In the genomic region with DNA sequence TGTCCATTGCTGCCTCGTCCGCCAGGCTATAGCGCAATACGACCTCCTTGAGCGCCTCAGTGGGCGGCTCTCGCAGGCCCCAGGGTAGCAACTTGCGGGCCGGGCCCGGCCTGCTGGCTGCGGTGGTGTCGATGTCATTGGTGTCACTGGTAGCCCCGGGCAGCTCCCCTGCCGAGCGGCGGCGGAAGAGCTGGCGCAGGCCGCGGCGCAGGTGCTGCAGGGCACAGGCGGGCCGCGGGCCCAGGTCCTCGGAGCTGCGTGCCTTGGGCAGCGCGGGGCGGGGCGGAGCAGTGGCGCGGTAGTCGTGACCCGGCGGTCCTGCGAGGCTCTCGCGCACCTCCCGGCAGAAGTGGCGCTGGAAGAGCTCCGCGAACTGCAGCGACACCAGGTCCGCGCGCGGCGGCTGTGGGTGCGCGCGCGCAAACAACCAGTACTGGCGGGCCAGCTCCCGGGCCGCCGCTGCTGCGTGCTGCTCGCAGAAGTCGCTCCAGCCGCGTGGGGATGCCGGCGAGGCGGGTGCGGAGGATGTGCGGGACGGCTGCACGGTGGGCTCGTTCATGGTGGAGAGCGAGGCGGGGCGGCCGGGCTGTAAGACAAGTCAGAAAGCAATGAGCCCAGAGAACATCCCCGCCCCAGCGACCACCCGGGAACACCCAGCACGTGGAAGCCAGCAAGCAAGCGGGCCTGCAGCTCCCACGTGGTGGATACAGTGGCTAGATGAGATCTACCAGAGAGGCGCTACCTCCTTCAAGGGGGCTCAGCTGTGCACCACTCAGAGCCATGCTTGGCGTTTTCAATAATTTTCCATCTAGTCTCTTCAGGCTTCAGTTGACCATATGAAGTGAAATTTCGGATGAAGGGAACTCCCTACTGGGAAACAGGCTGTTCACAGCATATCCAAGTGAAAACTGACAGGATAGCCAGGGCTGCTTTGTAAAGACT, we compare ENCODE assay signal across 8 mouse cellular contexts. TPM values are rescaled to one million over a fixed set of nuclear protein-coding genes. Genes with fewer than 3 reads are reported as not detected.
DNase-seq lines count a peak whose midpoint lies in the region; ATAC-seq lines count a peak whose summit lies in the region.

No protein-coding gene starts in this region.

- H3K36me3 ChIP-seq in heart, embryonic 15.5 days = peaks cover 19% of the 10 kb centered on the region; the same call in 1 of the 2 replicates
- no peaks in the 10 kb centered on the region for H3K36me3 ChIP-seq in embryonic facial prominence, embryonic 11.5 days (replicated peaks; ENCODE audit: control insufficient read depth, insufficient read depth, low read depth, low read length)

- no peaks in the 10 kb centered on the region for H3K9me3 ChIP-seq in heart, embryonic 15.5 days (replicated peaks)
- no peaks in the 10 kb centered on the region for H3K9me3 ChIP-seq in embryonic facial prominence, embryonic 11.5 days (replicated peaks; ENCODE audit: control insufficient read depth, low read length)

- peaks cover 47% of the 10 kb centered on the region for H3K4me1 ChIP-seq in heart, embryonic 15.5 days (replicated peaks)
- H3K4me1 ChIP-seq in embryonic facial prominence, embryonic 11.5 days (ENCODE audit: control insufficient read depth, insufficient read depth, low read length) = peaks cover 4% of the 10 kb centered on the region; the same call in 1 of the 2 replicates

- 26% methylated on average over 78 of the region's 82 CpGs for WGBS in heart, embryonic 15.5 days
- WGBS in embryonic facial prominence, embryonic 11.5 days = 5% methylated on average over 63 of the region's 82 CpGs

- no peak overlapping the region for H3K27ac ChIP-seq in heart, embryonic 15.5 days
- H3K27ac ChIP-seq in embryonic facial prominence, embryonic 11.5 days (replicated peaks; ENCODE audit: low read depth, low read length) = no peak overlapping the region

- ATAC-seq in heart, embryonic 15.5 days (replicated peaks; ENCODE audit: insufficient number of reproducible peaks, insufficient read depth, low FRiP score, low read depth) = 0 out of 2 replicates have a peak, but pooled peaks have one; percentile 4
- ATAC-seq in embryonic facial prominence, embryonic 11.5 days (replicated peaks; ENCODE audit: insufficient number of reproducible peaks, low FRiP score, low TSS enrichment, low read depth) = 0 out of 2 replicates have a peak, but pooled peaks have one; percentile 18
- no peak for ATAC-seq in monocyte, adult 5-6 weeks (replicated peaks; ENCODE audit: insufficient number of reproducible peaks, low FRiP score, low TSS enrichment, poor library complexity, severe bottlenecking)

- no peak for DNase-seq in heart, postnatal 25 days (ENCODE audit: low spot score)
- DNase-seq in R1 (ENCODE audit: low read depth, low spot score) = peak; percentile 77
- DNase-seq in embryonic facial prominence, embryonic 11.5 days (ENCODE audit: low spot score) = peak; percentile 43
- DNase-seq in left cerebral cortex, postnatal 4 days = peak; percentile 60
- peak; percentile 45 for DNase-seq in retina, postnatal 7 days (ENCODE audit: low read depth, low spot score)
- no peak for DNase-seq in urinary bladder, postnatal 4 days (ENCODE audit: low spot score in 2 of 2)

- H3K4me2 ChIP-seq in heart, embryonic 15.5 days = peak overlapping the region; percentile 87
- peak overlapping the region; percentile 78 for H3K4me2 ChIP-seq in embryonic facial prominence, embryonic 11.5 days (ENCODE audit: low read depth, low read length)

- H3K9ac ChIP-seq in heart, embryonic 15.5 days = peak overlapping the region; percentile 51
- H3K9ac ChIP-seq in embryonic facial prominence, embryonic 11.5 days (replicated peaks; ENCODE audit: low read length) = peak overlapping the region; percentile 58

- intact Hi-C loops in heart, postnatal 25 days (cut with DNase I) = no loop called here
- intact Hi-C loops in left cerebral cortex, postnatal 4 days (cut with DNase I) = no loop called here

- peak overlapping the region; percentile 48 for H3K4me3 ChIP-seq in heart, embryonic 15.5 days
- H3K4me3 ChIP-seq in embryonic facial prominence, embryonic 11.5 days (ENCODE audit: low read depth, low read length) = peak overlapping the region; percentile 42

- H3K27me3 ChIP-seq in heart, embryonic 15.5 days = no peaks in the 10 kb centered on the region
- H3K27me3 ChIP-seq in embryonic facial prominence, embryonic 11.5 days (ENCODE audit: control insufficient read depth, insufficient read depth, low read length) = peaks cover 9% of the 10 kb centered on the region

RNA-seq across cellular contexts. Expression of a gene that starts 8.7 kb away (rescaled TPM):
- 13.2 and 18.5 TPM in 2 replicates for polyA plus RNA-seq in heart, embryonic 15.5 days (2015; fragmentation: Nextera tagmentation; extraction: Ambion mirVana)
- 10 to 100 TPM; 20.3 to 27.3 TPM for total RNA-seq in heart, postnatal 25 days (2021)
- 7.8 and 8.7 TPM in 2 replicates for polyA plus RNA-seq in embryonic facial prominence, embryonic 11.5 days (2014; fragmentation: Nextera tagmentation; extraction: Ambion mirVana)
- 10 to 100 TPM; 13.3 to 13.4 TPM for total RNA-seq in left cerebral cortex, postnatal 4 days (2021)
- 37.3 to 51.6 TPM (median 46.2 TPM) in 3 replicates for total RNA-seq in monocyte, adult 5-6 weeks (2017)

RNA-seq across cellular contexts. Expression of a gene that starts 20.0 kb away (rescaled TPM):
- 15.1 and 18.2 TPM in 2 replicates for polyA plus RNA-seq in heart, embryonic 15.5 days (2015; fragmentation: Nextera tagmentation; extraction: Ambion mirVana)
- total RNA-seq in heart, postnatal 25 days (2021) = 10 to 100 TPM; 12.2 to 13.2 TPM
- polyA plus RNA-seq in embryonic facial prominence, embryonic 11.5 days (2014; fragmentation: Nextera tagmentation; extraction: Ambion mirVana) = 25.2 and 27.4 TPM in 2 replicates
- 10 to 100 TPM; 19.4 to 19.9 TPM for total RNA-seq in left cerebral cortex, postnatal 4 days (2021)
- 1.6 to 2.0 TPM (median 1.6 TPM) in 3 replicates for total RNA-seq in monocyte, adult 5-6 weeks (2017)

Comparison
In these comparisons a context has a peak if more than half of its experiments do, and no peak if none do; other contexts are left out.
1. DNase-seq: peak in R1 (single experiment), embryonic facial prominence, embryonic 11.5 days (single experiment), left cerebral cortex, postnatal 4 days (single experiment) and retina, postnatal 7 days (single experiment); none in heart, postnatal 25 days (single experiment) and urinary bladder, postnatal 4 days (0 of 2).